Mouse (Mus musculus) monocyte, adult 2 months (primary cell): Measurements from ENCODE around the gene Armcx5.
A peak's percentile ranks its signal among the peaks of the same experiment; 100 is the strongest.
"Not testable (repeated sequence)": the region's sequence is repeated elsewhere in the genome, so short reads cannot be mapped to it uniquely, and the experiment has no call there.

ENCODE experiments used
- DNase-seq, 2 experiments: peaks; one replicate each; pipeline ENCODE4 v3.0.0; 2022; ENCODE audit warnings: low spot score in 2 of 2, low read depth in 1 of 2

The Armcx5 gene

GRCm38 (mm10) chrX:135742304-135743055, at the start of gene Armcx5, which contains the start of gene Gprasp1:
Gene Armcx5 (plus strand): TSS chrX:135742733.
Gene Gprasp1 (plus strand): TSS chrX:135742733.
- DNase-seq: peak; percentile 30 to 64

- no peak for DNase-seq
Measured at GRCm38 (mm10) chrX:135693633-135694032, 48.9 kb upstream of the Armcx5 start, which contains the start of gene Tcp11x2. Gene Tcp11x2 (minus strand): TSS chrX:135693790.

GRCm38 (mm10) chrX:135703111-135703510, 39.4 kb upstream of the Armcx5 start:
- DNase-seq: no peak

- no peak for DNase-seq
Measured at GRCm38 (mm10) chrX:135704349-135704748, 38.2 kb upstream of the Armcx5 start.

- no peak for DNase-seq
Measured at GRCm38 (mm10) chrX:135712845-135713244, 29.7 kb upstream of the Armcx5 start.

GRCm38 (mm10) chrX:135725161-135725560, 17.4 kb upstream of the Armcx5 start, which contains the start of gene Tmsb15a:
Gene Tmsb15a (minus strand): TSS chrX:135725261.
- no peak for DNase-seq

- DNase-seq: no peak
Measured at GRCm38 (mm10) chrX:135738730-135739520, 3.6 kb upstream of the Armcx5 start.

- no peak for DNase-seq
Measured at GRCm38 (mm10) chrX:135743056-135743355, 473 bp downstream of the Armcx5 start.

- not testable (repeated sequence) for DNase-seq
Measured at GRCm38 (mm10) chrX:135745376-135745775, 2.8 kb downstream of the Armcx5 start.

GRCm38 (mm10) chrX:135752832-135753231, 10.3 kb downstream of the Armcx5 start:
- DNase-seq: peak in 1 of 2 experiments; percentile 25

GRCm38 (mm10) chrX:135761707-135762106, 19.2 kb downstream of the Armcx5 start:
- no peak for DNase-seq

- no peak for DNase-seq
Measured at GRCm38 (mm10) chrX:135768043-135768548, 25.6 kb downstream of the Armcx5 start.

- DNase-seq: no peak
Measured at GRCm38 (mm10) chrX:135768565-135768964, 26.0 kb downstream of the Armcx5 start.

GRCm38 (mm10) chrX:135791536-135791935, 49.0 kb downstream of the Armcx5 start:
- no peak for DNase-seq

- DNase-seq: no peak
Measured at GRCm38 (mm10) chrX:135792326-135792725, 49.8 kb downstream of the Armcx5 start.

GRCm38 (mm10) chrX:135795591-135796304, 53.2 kb downstream of the Armcx5 start:
- DNase-seq: not testable (repeated sequence)

GRCm38 (mm10) chrX:135796305-135797211, 54.0 kb downstream of the Armcx5 start:
- DNase-seq: not testable (repeated sequence)
